Mouse (Mus musculus): ENCODE data around the gene Zfyve28.

The Zfyve28 gene

DNA sequence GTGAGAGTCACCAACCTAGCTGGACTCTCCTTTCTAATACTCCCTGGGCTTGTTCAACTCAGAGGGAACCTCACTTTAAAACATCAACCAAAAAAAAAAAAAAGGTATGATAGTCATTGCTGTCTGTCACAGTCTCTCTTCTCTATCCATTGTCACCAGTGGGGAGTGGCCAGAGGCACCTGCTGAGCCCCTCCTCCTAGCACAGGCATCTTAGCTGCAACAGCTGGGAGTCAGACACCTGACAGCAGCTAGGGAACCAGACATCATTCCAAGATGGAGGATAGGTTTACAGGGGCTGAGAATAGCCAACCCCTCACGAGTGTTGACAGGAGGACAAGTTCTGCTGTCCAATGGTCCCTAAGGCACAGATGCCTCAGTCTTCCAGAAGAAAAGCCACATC, 93.8 kb downstream of the Zfyve28 start:
- Histone ChIP-seq H3K36me3 (ENCODE audit: control insufficient read depth, insufficient read depth, low read length, poor library complexity, severe bottlenecking) (no peaks in the 10 kb centered on the region; the same call in 1 of the 2 replicates), H3K27me3 (ENCODE audit: control insufficient read depth, insufficient read depth, low read length, poor library complexity, severe bottlenecking) (no peaks in the 10 kb centered on the region)
- no peak for DNase-seq (ENCODE audit: low read depth, low spot score)

DNA sequence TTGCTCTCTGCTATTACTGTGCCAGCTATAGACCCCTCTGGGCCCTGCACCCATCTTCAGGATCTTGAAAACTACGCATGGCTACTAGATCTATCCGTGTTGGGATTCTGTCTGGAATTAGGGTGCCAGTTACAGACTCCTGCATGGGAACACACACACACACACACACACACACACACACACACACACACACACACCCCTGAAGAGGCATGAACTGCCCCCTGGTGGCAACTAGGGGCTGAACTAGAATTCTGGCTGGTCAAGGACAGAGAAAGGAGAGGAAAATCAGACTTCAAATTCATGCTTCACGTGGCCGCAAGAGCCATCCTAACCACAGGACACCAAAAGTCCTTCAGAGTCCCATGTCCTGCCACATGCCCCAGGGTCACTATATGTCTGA, 96.4 kb downstream of the Zfyve28 start:
- Histone ChIP-seq H3K27me3 (ENCODE audit: control insufficient read depth, insufficient read depth, low read length, poor library complexity, severe bottlenecking) (no peaks in the 10 kb centered on the region), H3K36me3 (ENCODE audit: control insufficient read depth, insufficient read depth, low read length, poor library complexity, severe bottlenecking) (no peaks in the 10 kb centered on the region; the same call in 1 of the 2 replicates)
- peak; percentile 56 for DNase-seq (ENCODE audit: low read depth, low spot score)

DNA sequence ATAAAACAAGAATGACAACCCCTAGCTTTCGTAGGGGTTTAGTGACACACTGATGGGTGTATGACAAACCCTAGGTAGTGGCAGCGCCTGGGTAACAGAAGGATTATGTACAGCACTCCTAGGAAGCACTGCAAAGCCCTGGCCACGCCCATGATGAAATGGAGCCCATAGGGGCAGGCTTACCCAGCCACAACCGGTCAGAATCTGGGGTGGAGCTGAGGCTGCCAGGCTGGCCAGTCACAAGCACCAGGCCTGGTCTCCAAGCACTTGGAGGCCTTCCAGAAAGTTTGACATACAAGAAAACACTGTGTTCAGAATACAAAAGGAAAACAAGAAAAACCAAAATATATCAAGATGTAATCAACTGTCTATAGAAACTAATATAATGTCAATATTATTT, 97.2 kb downstream of the Zfyve28 start:
- Histone ChIP-seq H3K36me3 (ENCODE audit: control insufficient read depth, insufficient read depth, low read length, poor library complexity, severe bottlenecking) (no peaks in the 10 kb centered on the region; the same call in 1 of the 2 replicates), H3K27me3 (ENCODE audit: control insufficient read depth, insufficient read depth, low read length, poor library complexity, severe bottlenecking) (no peaks in the 10 kb centered on the region)
- DNase-seq (ENCODE audit: low read depth, low spot score): no peak

DNA sequence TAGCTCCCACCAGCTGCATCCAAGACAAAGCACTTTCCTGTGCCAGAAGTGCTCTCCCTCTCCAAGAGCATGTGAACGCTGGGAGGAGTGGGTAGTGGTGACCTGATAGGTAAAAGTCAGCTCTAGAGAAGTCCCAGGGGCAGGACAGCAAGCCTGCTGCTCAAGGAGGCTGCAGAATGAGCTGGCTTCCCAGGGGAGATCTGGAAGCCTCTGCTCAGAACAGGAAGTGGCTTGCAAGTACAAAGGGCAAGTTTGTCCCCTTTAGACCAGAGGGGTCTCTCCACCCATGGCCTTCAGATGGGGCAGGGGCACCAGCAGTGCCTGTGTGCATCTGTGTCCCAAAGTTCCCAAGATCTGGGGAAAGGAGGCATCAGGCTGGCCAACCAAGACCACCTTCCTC, 98.7 kb downstream of the Zfyve28 start:
- no peaks in the 10 kb centered on the region; the same call in 1 of the 2 replicates for H3K36me3 ChIP-seq (ENCODE audit: control insufficient read depth, insufficient read depth, low read length, poor library complexity, severe bottlenecking)
- H3K27me3 ChIP-seq (ENCODE audit: control insufficient read depth, insufficient read depth, low read length, poor library complexity, severe bottlenecking): no peaks in the 10 kb centered on the region
- DNase-seq (ENCODE audit: low read depth, low spot score): peak; percentile 19

DNA sequence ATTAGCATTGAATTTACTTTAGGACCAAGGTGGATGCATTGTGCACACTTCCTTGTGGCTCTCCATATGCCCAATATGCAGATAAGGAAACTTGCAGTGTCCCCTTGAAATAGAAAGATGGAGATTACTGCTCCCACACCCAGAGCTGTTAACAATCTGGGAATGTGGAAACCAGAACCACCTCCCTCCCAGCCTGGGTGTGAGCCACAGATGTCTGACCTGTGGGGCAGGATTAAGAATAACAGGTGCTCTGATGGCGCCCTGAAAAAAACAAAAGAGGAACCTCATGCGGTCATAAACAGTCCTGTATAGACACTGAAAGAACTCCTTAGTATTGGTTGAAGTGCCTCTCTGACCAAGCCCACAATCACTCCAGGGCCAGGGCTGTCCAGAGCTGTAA, 99.4 kb downstream of the Zfyve28 start:
- no peaks in the 10 kb centered on the region for H3K27me3 ChIP-seq (ENCODE audit: control insufficient read depth, insufficient read depth, low read length, poor library complexity, severe bottlenecking)
- H3K36me3 ChIP-seq (ENCODE audit: control insufficient read depth, insufficient read depth, low read length, poor library complexity, severe bottlenecking): no peaks in the 10 kb centered on the region; the same call in 1 of the 2 replicates
- DNase-seq (ENCODE audit: low read depth, low spot score): peak; percentile 48

DNA sequence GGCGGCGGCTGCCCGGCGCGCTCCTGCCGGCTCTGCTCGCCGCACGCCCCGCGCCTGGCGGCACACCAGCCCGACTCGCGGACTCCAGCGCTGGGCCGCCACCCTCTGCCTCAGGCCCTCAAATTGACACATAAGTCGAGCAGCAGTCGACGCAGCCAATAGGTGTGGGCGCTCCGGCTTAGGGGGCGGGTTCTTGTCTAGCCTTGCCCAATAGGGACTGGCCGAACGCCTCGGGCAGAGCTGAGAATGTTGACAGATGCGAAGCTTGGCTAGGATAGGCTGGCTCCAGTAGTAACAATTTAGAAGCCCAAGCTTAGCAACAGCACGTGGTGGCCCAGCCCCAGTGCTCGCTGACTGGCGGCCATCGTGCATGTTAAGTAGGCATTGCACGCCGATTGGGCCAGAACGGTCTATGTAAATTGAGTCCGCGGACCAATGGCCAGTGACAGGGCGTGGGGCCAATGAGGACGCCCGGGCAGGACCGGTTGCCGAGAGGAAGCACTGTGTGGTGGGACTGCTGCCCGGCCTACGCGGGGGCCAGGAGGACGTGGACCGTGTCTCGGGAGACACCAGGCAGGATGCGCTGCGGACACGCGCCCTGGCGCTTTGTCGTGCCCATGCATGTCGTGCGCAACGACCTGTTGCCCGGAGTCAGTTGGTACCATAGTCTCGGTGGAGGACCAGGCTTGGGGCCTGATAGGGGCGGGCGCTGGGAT, 100.5 kb downstream of the Zfyve28 start, which contains the start of gene Mxd4:
Mxd4 (minus strand) TSS at position 120 of the 716 bp plus-strand sequence.
- Histone ChIP-seq H3K27me3 (ENCODE audit: control insufficient read depth, insufficient read depth, low read length, poor library complexity, severe bottlenecking) (no peaks in the 10 kb centered on the region), H3K36me3 (ENCODE audit: control insufficient read depth, insufficient read depth, low read length, poor library complexity, severe bottlenecking) (no peaks in the 10 kb centered on the region; the same call in 1 of the 2 replicates)
- DNase-seq (ENCODE audit: low read depth, low spot score): peak; percentile 99

DNA sequence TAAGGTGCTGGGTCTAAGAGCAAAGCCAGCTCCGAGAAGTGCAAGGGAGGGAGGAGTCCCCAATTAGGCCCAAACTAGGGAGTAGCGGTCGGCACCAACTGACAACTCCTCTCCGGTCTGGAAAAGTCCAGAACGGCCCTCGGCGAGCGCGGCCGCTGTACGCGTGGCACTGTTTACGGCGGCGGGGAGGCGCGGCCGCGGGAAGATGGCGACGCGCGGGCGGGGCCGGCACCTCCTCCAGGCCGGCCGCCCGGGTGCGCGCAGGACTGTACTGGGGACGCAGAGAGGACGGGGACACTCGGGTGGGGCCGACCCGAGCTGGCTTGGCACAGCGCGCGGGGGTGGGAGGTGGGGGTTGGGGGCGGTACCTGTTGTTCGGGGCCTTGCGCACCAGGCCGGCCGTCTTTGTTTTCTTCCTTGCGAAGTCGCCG, 101.3 kb downstream of the Zfyve28 start:
- DNase-seq (ENCODE audit: low read depth, low spot score): peak; percentile 38
- H3K36me3 ChIP-seq (ENCODE audit: control insufficient read depth, insufficient read depth, low read length, poor library complexity, severe bottlenecking): no peaks in the 10 kb centered on the region; the same call in none of the 2 replicates
- H3K27me3 ChIP-seq (ENCODE audit: control insufficient read depth, insufficient read depth, low read length, poor library complexity, severe bottlenecking): no peaks in the 10 kb centered on the region

DNA sequence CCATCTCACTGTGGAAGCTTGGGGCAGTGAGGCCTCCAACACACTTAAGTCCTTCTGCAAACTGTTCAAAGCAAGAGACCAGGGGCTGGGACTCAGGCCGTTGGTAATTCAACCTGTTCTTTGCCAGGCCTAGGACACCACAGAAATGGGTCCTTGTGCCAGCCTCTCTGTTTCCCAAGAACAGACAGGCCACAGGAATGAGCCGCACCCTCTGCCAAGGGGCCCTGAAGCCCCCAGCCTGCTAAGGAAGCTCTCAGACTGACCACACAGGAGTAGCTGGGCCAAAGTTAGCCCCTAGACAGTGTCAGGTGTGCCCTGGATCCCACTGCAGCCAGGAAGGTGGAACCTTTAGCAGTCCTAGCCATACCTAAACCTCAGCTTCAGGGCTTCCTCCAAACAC, 101.9 kb downstream of the Zfyve28 start:
- Histone ChIP-seq H3K36me3 (ENCODE audit: control insufficient read depth, insufficient read depth, low read length, poor library complexity, severe bottlenecking) (no peaks in the 10 kb centered on the region; the same call in none of the 2 replicates), H3K27me3 (ENCODE audit: control insufficient read depth, insufficient read depth, low read length, poor library complexity, severe bottlenecking) (no peaks in the 10 kb centered on the region)
- DNase-seq (ENCODE audit: low read depth, low spot score): no peak

DNA sequence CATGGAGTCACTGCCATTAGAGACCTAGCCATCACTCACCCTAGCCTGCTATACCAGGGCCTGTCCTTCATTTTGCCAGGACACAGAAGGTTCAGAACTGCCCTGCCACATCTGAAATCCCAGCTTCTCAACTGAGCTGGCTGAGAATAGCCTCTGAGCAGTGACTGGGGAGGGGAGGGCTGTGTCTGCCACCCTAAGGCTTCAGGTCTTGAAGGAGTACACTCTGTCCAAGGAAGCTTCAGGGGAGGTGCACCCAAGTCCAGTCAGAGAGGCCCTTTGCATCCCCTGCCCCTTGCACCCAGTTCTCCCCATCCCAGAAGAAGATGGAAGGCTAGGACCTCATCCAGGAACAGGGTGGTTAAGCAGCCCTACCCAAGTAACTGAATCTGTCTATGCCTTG, 102.5 kb downstream of the Zfyve28 start:
- Histone ChIP-seq H3K36me3 (ENCODE audit: control insufficient read depth, insufficient read depth, low read length, poor library complexity, severe bottlenecking) (no peaks in the 10 kb centered on the region; the same call in none of the 2 replicates), H3K27me3 (ENCODE audit: control insufficient read depth, insufficient read depth, low read length, poor library complexity, severe bottlenecking) (no peaks in the 10 kb centered on the region)
- no peak for DNase-seq (ENCODE audit: low read depth, low spot score)

DNA sequence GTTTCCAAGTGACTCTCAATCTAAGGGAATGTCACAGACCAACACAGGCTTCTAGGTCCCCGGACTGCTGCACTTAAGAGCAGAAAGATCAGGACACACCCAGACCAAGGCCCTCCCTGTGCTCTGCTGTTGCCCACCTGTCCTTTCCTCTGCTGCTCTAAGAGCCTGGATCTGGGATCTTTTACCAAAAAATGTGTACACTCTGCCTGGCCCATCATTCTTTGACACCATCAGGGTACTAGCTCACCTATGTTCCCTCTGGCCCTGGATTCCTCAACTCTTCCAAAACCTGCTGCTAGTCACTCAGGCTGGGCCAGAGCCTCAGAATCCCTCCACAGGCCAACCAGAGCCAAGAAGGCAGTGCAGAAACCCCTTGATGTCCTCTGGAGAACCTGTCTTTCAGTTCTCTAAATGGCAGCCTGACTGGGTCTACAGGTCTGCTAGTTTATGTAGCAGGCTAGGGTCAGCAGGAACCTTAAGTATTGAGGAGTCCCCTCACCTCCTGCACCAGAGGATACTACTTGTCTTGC, 103.1 kb downstream of the Zfyve28 start:
- no peaks in the 10 kb centered on the region for H3K27me3 ChIP-seq (ENCODE audit: control insufficient read depth, insufficient read depth, low read length, poor library complexity, severe bottlenecking)
- no peak for DNase-seq (ENCODE audit: low read depth, low spot score)
- no peaks in the 10 kb centered on the region; the same call in none of the 2 replicates for H3K36me3 ChIP-seq (ENCODE audit: control insufficient read depth, insufficient read depth, low read length, poor library complexity, severe bottlenecking)

DNA sequence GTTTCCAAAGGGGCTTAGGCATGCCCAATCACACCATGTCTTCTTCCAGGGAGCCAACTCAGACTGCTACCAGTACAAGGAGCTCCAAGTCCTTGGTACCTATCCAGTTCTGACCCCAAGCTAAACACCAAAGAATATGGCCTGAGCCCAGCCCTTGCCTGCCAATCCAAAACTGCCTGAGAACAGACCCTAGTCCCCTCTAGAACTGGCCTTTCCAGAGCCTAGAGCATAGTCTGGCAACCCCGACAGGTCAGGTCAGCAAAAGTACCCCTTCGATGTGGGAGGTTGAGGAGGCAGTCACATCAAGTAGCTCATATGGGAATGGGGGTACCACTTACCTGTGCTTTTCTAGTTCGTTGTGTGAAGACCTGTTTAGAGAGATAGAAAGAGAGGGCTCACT, 104.3 kb downstream of the Zfyve28 start:
- Histone ChIP-seq H3K36me3 (ENCODE audit: control insufficient read depth, insufficient read depth, low read length, poor library complexity, severe bottlenecking) (no peaks in the 10 kb centered on the region; the same call in none of the 2 replicates), H3K27me3 (ENCODE audit: control insufficient read depth, insufficient read depth, low read length, poor library complexity, severe bottlenecking) (no peaks in the 10 kb centered on the region)
- DNase-seq (ENCODE audit: low read depth, low spot score): no peak

DNA sequence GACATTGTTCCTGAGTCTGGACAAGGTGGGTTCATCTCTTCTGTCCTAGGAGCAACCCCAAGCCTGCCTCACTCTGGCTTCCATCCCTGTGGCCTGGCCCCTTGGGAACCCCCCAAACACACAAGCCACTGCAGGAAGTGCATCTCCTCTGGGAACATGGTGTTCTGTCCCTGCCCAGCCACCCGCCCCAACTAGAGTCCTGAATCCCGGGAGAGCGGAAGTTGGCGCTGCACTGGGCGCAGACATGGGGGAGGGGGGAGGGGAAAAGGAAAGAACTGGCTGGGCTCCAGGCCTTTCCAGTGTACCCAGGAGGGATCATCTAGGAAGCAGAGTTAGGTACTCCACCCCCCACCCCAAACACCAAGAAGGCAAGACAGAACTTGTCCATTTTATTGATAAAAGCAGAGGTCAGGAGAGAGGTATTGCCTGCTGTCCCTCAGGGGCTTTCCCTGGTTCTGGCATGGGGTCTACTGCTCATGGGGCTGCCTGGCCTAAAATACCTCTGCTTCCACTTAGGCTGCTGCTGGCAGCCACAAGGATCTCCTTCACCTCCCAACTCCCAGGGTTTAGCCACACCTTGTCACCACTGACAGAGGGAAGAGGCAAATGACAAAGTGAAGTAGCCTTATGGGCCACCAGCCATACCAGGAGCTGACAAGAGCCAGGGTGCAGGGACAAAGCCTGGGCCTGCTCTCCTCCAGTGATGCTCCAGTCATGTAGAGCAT, 104.9 kb downstream of the Zfyve28 start:
- H3K27me3 ChIP-seq (ENCODE audit: control insufficient read depth, insufficient read depth, low read length, poor library complexity, severe bottlenecking): no peaks in the 10 kb centered on the region
- no peak for DNase-seq (ENCODE audit: low read depth, low spot score)
- no peaks in the 10 kb centered on the region; the same call in none of the 2 replicates for H3K36me3 ChIP-seq (ENCODE audit: control insufficient read depth, insufficient read depth, low read length, poor library complexity, severe bottlenecking)

DNA sequence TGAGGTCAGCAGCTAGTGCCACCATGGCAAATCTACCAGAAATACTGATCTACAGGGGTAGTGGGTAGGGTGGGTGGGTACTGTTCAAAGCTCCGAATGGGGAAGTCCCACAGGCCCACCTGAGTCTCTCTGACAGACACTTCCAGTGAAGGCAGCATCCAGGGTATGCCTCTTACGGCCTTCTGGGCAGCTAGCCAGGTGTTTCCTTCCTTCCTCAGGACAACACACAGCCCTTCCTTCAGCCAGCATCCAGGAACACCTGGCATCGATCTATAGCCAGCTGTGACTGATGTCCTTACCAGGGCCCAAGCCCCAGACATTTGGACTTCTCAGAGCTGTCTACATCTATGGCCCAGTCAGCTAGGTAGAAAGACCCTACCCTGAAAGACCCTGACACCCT, 105.8 kb downstream of the Zfyve28 start:
- no peak for DNase-seq (ENCODE audit: low read depth, low spot score)
- Histone ChIP-seq H3K36me3 (ENCODE audit: control insufficient read depth, insufficient read depth, low read length, poor library complexity, severe bottlenecking) (no peaks in the 10 kb centered on the region; the same call in none of the 2 replicates), H3K27me3 (ENCODE audit: control insufficient read depth, insufficient read depth, low read length, poor library complexity, severe bottlenecking) (no peaks in the 10 kb centered on the region)

DNA sequence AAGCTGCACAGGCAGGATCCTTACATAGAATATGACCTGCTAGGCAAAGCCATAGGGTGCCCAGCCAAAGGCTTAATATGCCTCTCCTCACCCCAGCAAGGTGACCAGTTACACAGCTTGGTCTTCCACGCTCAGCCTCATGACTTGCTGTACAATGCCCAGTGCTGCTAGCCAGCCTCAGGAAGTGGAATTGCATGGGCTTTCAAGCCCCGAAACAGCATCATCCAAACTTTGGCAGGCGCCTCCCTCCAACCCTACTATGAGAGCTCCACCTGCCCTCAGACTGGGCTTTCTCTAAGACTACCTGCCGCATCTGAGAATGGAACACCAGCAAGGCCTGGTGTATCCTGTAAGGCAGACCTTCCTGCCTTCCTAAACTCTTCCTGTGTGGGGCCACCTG, 110.4 kb downstream of the Zfyve28 start:
- no peak for DNase-seq (ENCODE audit: low read depth, low spot score)

DNA sequence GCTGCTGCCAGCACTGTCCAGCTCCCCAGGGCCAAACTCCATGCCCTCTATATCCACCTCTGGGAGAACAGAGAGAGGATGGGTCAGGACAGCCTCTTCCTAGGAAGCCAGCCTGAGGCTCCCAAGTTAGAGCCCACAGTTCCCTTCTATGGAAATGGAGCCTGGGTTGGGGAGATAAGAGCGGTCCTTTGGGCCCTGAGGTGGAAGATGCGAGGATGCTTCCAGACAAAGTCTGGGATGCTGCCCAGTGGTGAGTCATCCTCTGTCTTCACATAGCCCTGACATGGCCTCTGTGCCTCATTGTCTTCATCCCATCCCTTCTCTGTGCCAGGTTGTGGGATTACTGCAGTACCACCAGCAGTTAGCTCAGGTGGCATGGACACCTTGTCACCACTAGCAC, 111.2 kb downstream of the Zfyve28 start:
- Histone ChIP-seq H3K36me3 (ENCODE audit: control insufficient read depth, insufficient read depth, low read length, poor library complexity, severe bottlenecking) (peaks cover 2% of the 10 kb centered on the region; the same call in 1 of the 2 replicates), H3K27me3 (ENCODE audit: control insufficient read depth, insufficient read depth, low read length, poor library complexity, severe bottlenecking) (no peaks in the 10 kb centered on the region)
- DNase-seq (ENCODE audit: low read depth, low spot score): no peak

More for the DNA sequence above, 110.4 kb downstream of the Zfyve28 start:
- no peaks in the 10 kb centered on the region for H3K27me3 ChIP-seq (ENCODE audit: control insufficient read depth, insufficient read depth, low read length, poor library complexity, severe bottlenecking)
- peaks cover 2% of the 10 kb centered on the region for H3K36me3 ChIP-seq (ENCODE audit: control insufficient read depth, insufficient read depth, low read length, poor library complexity, severe bottlenecking)
